Mouse (Mus musculus): Measurements from ENCODE around the gene Olfr1015.

Gene Olfr1015

DNA sequence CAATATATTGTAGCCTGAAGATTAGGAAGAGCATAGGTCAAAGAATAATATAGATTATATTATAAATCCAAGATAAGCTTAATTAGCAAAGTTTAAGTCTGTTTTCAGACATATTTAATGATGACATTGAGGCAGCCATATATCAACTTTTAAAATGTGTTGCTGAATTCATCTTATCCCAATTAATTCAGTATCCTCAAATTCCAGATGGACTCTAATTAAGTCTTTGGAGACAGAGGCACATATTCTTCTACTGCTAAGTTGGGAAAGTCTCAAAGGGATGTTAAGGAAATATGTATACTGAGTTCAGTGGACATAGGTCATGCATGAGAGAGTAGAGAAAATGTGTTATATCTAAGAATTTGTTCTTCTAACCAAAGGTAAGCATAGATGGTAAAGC, at the start of gene Olfr1015:
TSS of gene Olfr1015 (plus strand) at position 301 of the 400 bp plus-strand sequence.
- DNase-seq (ENCODE audit: low spot score), result no peak

DNA sequence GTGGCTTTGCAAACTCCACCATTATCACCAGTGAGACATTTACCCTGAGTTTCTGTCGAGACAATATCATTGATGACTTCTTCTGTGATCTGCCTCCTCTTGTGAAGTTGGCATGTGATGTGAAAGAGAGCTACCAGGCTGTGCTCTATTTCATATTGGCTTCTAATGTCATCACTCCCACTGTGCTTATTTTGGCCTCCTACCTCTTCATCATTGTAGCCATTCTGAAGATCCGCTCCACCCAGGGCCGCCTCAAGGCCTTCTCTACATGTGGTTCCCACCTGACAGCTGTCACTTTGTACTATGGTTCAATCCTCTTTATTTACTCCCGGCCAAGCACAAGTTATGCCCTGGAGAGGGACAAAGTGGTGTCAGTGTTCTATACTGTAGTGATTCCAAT, 28.0 kb upstream of the Olfr1015 start:
- no peak for DNase-seq (ENCODE audit: low spot score)

DNA sequence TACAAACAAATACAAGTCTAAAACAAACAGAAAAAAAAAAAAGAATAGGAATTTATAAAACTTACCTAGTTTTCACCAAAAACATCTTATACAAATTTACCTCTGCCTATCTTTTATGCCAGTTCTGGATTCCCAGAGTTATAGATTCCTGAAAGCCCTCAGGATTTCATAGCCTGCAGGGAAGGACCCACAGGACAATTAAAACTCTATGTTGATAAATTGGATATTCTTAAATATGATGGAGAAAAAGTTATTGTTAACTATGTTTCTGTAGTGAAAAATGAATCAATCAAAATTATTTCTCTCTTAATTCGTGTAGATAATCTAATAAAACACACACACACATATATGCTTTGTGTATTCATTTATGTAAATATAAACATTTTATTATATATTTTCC, 19.2 kb upstream of the Olfr1015 start, which contains the start of gene Olfr1012:
TSS of gene Olfr1012 (minus strand) at position 101 of the 400 bp plus-strand sequence.
- DNase-seq (ENCODE audit: low spot score), result no peak

DNA sequence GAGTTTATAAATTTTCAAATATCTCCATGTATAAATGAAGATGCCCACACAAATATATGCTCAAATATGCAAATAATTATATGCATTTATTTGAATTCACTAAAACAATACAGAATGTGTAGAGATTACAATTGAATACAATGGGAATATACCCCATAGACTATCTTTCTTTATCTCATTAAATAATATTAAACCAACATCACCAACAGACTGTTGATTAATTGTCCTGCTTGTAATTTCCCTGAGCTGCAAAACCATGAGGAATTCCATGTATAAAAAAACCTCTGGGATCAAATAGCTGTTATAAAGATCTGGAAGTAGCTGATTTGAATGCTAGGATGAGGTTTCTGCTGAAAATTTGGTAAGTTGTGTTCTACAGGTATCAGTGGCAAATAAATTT, 15.0 kb upstream of the Olfr1015 start, which contains the start of gene Olfr1013:
TSS of gene Olfr1013 (plus strand) at position 301 of the 400 bp plus-strand sequence.
- no peak for DNase-seq (ENCODE audit: low spot score)

DNA sequence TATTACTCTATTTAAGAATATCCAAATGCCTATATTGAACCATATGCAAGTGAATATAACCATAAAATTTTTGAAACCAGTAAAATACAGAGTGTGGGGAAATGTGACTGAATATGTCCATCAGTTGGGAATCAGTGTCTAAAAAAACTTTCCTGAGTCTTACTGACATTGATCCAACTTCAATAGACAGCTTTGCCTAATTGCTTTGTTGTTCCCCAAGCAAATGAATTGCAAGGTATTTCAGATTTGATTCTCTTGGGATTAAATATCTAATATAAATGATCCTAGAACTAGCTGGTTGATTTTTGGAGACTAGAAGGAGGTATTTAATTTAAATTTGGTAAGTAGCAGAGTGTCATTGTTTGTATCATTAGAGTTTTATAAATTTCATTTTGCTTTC, 9.4 kb upstream of the Olfr1015 start, which contains the start of gene Olfr1014:
TSS of gene Olfr1014 (plus strand) at position 301 of the 400 bp plus-strand sequence.
- DNase-seq (ENCODE audit: low spot score), result no peak

DNA sequence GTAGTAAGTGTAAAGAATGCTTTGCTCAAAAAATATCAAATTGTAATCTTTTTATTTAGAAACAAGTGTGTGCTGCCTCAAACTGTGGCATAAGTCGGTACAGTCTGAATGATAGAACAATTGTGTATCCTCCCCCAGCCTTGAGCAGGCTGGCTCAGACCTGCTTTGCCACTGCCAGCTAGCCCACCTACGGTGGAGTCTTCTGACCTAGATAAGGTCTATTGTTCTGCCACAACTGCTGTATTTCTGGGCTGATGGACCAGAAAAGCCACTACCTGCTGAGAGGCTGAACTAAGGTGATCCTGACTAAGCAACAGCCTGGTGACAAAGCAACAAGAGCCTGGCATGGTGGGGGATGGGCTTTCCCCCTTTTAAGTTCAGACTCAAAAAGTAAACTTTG, 10.5 kb downstream of the Olfr1015 start:
- no peak for DNase-seq (ENCODE audit: low spot score)

DNA sequence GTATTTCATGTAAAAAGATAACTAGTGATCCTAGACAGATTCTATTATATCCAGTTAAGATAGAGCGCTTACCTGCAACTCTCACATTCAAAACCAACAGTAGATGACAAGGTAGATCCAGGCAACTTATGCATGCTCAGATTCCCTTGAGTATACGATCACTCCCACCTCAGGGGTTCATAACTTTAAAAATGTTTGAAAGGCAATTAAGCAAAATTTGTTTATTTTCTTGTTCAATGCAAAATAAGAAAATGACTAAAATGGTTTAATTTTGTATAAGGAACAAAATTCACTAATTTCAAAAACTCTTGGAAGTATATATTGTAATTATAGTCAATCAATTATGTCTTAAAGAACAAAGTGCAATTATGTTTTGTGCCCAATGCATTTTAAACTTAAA, 20.6 kb downstream of the Olfr1015 start, which contains the start of gene Olfr1016:
TSS of gene Olfr1016 (minus strand) at position 101 of the 400 bp plus-strand sequence.
- no peak for DNase-seq (ENCODE audit: low spot score)

DNA sequence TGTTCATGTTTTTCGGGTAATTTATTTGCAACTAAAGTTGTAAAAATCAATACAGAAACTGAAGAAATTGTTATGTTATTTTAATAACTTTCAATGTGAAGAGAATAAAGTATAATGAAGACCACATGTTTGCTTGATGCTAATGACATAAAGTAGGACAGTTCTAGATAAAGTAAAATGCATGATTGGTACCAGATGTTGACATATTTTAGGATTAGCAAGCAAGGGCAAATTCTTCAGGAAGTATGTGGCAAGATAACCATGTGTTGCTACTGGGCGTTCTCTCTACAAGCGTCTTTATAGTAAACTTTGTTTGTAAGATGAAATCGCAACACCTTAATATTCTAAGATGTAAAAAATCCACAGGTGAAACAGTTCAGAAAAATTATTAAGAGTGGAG, 22.7 kb downstream of the Olfr1015 start:
- no peak for DNase-seq (ENCODE audit: low spot score)

DNA sequence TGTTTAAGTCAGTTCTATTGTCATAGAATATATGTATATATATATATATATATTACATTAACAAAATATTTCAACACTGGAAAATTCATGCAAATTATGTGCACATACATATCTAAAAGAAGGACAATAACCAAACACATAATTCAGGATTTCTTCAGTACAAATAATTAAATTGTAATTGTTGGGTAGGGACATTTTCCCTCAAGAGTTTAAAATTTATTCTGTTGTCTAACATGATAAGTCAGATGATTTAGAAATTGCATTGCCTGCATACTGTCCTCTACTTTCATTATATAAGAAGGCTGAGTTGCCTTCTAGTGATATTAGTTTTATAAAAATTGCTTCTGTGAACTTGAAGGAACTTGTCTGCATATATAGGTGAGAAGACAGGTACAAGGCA, 36.4 kb downstream of the Olfr1015 start, which contains the start of gene Olfr1018:
TSS of gene Olfr1018 (plus strand) at position 301 of the 400 bp plus-strand sequence.
- no peak for DNase-seq (ENCODE audit: low spot score)
